Mouse (Mus musculus): ENCODE measurements around the gene Gm49337. TPM values are rescaled to one million over a fixed set of nuclear protein-coding genes. Genes with fewer than 3 reads are reported as not detected.
"Not testable (repeated sequence)": the region's sequence is repeated elsewhere in the genome, so short reads cannot be mapped to it uniquely, and the experiment has no call there.

Gene Gm49337
- polyA plus RNA-seq, 1 experiment from 2014 or later, result not detected

GRCm38 (mm10) chr4:116217046-116217445 lies 43.9 kb downstream of the Gm49337 start:
- H3K27me3 ChIP-seq, result no peaks in the 10 kb centered on the region
- H3K9me3 ChIP-seq, result no peaks in the 10 kb centered on the region
- 48% methylated on average over 2 of the region's 2 CpGs for WGBS
- H3K4me1 ChIP-seq (replicated peaks), result no peaks in the 10 kb centered on the region; the same call in 1 of the 2 replicates
- H3K36me3 ChIP-seq, result no peaks in the 10 kb centered on the region
- H3K4me2 ChIP-seq, result no peak overlapping the region
- H3K4me3 ChIP-seq (replicated peaks), result no peak overlapping the region
- no peak overlapping the region for H3K9ac ChIP-seq (replicated peaks)
- H3K27ac ChIP-seq, result no peak overlapping the region
- no peak for ATAC-seq (ENCODE audit: insufficient number of reproducible peaks, insufficient read depth, low FRiP score, low TSS enrichment, low read depth)

- 73% methylated on average over 1 of the region's 1 CpGs for WGBS
- H3K27ac ChIP-seq; H3K4me3 ChIP-seq (replicated peaks); H3K9me3 ChIP-seq; H3K27me3 ChIP-seq; ATAC-seq (ENCODE audit: insufficient number of reproducible peaks, insufficient read depth, low FRiP score, low TSS enrichment, low read depth); H3K9ac ChIP-seq (replicated peaks); H3K36me3 ChIP-seq; H3K4me1 ChIP-seq (replicated peaks); H3K4me2 ChIP-seq: not testable (repeated sequence)
Measured at GRCm38 (mm10) chr4:116217661-116218060, 44.5 kb downstream of the Gm49337 start.

- Histone ChIP-seq H3K4me1 (replicated peaks) (peaks cover 4% of the 10 kb centered on the region), H3K4me3 (replicated peaks) (no peak overlapping the region), H3K9me3 (no peaks in the 10 kb centered on the region), H3K9ac (replicated peaks) (no peak overlapping the region), H3K4me2 (no peak overlapping the region), H3K36me3 (no peaks in the 10 kb centered on the region), H3K27ac (no peak overlapping the region), H3K27me3 (no peaks in the 10 kb centered on the region)
- WGBS, result 92% methylated on average over 1 of the region's 1 CpGs
- ATAC-seq (ENCODE audit: insufficient number of reproducible peaks, insufficient read depth, low FRiP score, low TSS enrichment, low read depth), result no peak
Measured at GRCm38 (mm10) chr4:116219056-116219455, 45.9 kb downstream of the Gm49337 start.

GRCm38 (mm10) chr4:116220071-116220650 lies 47.0 kb downstream of the Gm49337 start:
- Histone ChIP-seq H3K9me3 (no peaks in the 10 kb centered on the region), H3K27me3 (no peaks in the 10 kb centered on the region), H3K9ac (replicated peaks) (peak overlapping the region; percentile 95), H3K27ac (peak overlapping the region; percentile 100), H3K4me1 (replicated peaks) (peaks cover 4% of the 10 kb centered on the region), H3K4me2 (peak overlapping the region; percentile 73), H3K36me3 (no peaks in the 10 kb centered on the region), H3K4me3 (replicated peaks) (peak overlapping the region; percentile 66)
- no peak for ATAC-seq (ENCODE audit: insufficient number of reproducible peaks, insufficient read depth, low FRiP score, low TSS enrichment, low read depth)
- 6% methylated on average over 6 of the region's 6 CpGs for WGBS

- peak overlapping the region; percentile 66 for H3K4me3 ChIP-seq (replicated peaks)
- H3K4me1 ChIP-seq (replicated peaks), result peaks cover 4% of the 10 kb centered on the region
- ATAC-seq (ENCODE audit: insufficient number of reproducible peaks, insufficient read depth, low FRiP score, low TSS enrichment, low read depth), result peak; percentile 47
- H3K9ac ChIP-seq (replicated peaks), result peak overlapping the region; percentile 95
- H3K27me3 ChIP-seq, result no peaks in the 10 kb centered on the region
- H3K4me2 ChIP-seq, result peak overlapping the region; percentile 73
- no peaks in the 10 kb centered on the region for H3K9me3 ChIP-seq
- peak overlapping the region; percentile 100 for H3K27ac ChIP-seq
- 0% methylated on average over 25 of the region's 26 CpGs for WGBS
- H3K36me3 ChIP-seq, result no peaks in the 10 kb centered on the region
Measured at GRCm38 (mm10) chr4:116220780-116221139, 47.6 kb downstream of the Gm49337 start.

- no peaks in the 10 kb centered on the region for H3K27me3 ChIP-seq
- no peaks in the 10 kb centered on the region for H3K36me3 ChIP-seq
- WGBS, result under 1% methylated on average over 53 of the region's 53 CpGs
- H3K9me3 ChIP-seq, result no peaks in the 10 kb centered on the region
- peak within 1 kb of the TSS; percentile 73 for H3K4me2 ChIP-seq
- peaks cover 4% of the 10 kb centered on the region for H3K4me1 ChIP-seq (replicated peaks)
- H3K27ac ChIP-seq, result peak within 1 kb of the TSS; percentile 100
- ATAC-seq (ENCODE audit: insufficient number of reproducible peaks, insufficient read depth, low FRiP score, low TSS enrichment, low read depth), result peak; percentile 99
- peak within 1 kb of the TSS; percentile 66 for H3K4me3 ChIP-seq (replicated peaks)
- peak within 1 kb of the TSS; percentile 95 for H3K9ac ChIP-seq (replicated peaks)
Measured at GRCm38 (mm10) chr4:116221140-116221851, 48.1 kb downstream of the Gm49337 start, which contains the start of gene Pik3r3. Pik3r3 (plus strand) TSS chr4:116221618.

GRCm38 (mm10) chr4:116221996-116222842 lies 49.0 kb downstream of the Gm49337 start:
- no peaks in the 10 kb centered on the region for H3K27me3 ChIP-seq
- under 1% methylated on average over 23 of the region's 23 CpGs for WGBS
- no peaks in the 10 kb centered on the region for H3K36me3 ChIP-seq

GRCm38 (mm10) chr4:116222843-116223119 lies 49.6 kb downstream of the Gm49337 start:
- Histone ChIP-seq H3K36me3 (no peaks in the 10 kb centered on the region), H3K9ac (replicated peaks) (peak overlapping the region; percentile 95), H3K27me3 (no peaks in the 10 kb centered on the region), H3K4me3 (replicated peaks) (peak overlapping the region; percentile 66), H3K9me3 (no peaks in the 10 kb centered on the region), H3K4me1 (replicated peaks) (peaks cover 4% of the 10 kb centered on the region), H3K4me2 (peak overlapping the region; percentile 73), H3K27ac (peak overlapping the region; percentile 100; the same call in 1 of the 2 replicates)
- no peak for ATAC-seq (ENCODE audit: insufficient number of reproducible peaks, insufficient read depth, low FRiP score, low TSS enrichment, low read depth)
- 4% methylated on average over 6 of the region's 6 CpGs for WGBS

More at GRCm38 (mm10) chr4:116221996-116222842, 49.0 kb downstream of the Gm49337 start:
- Histone ChIP-seq H3K27ac (peak overlapping the region; percentile 100), H3K9ac (replicated peaks) (peak overlapping the region; percentile 95), H3K4me2 (peak overlapping the region; percentile 73), H3K4me1 (replicated peaks) (peaks cover 4% of the 10 kb centered on the region), H3K9me3 (no peaks in the 10 kb centered on the region), H3K4me3 (replicated peaks) (peak overlapping the region; percentile 66)
- no peak for ATAC-seq (ENCODE audit: insufficient number of reproducible peaks, insufficient read depth, low FRiP score, low TSS enrichment, low read depth)

GRCm38 (mm10) chr4:116243377-116243776 lies 70.2 kb downstream of the Gm49337 start:
- peaks cover 18% of the 10 kb centered on the region; the same call in 1 of the 2 replicates for H3K36me3 ChIP-seq
- H3K4me2 ChIP-seq, result no peak overlapping the region
- no peaks in the 10 kb centered on the region for H3K4me1 ChIP-seq (replicated peaks)
- H3K9ac ChIP-seq (replicated peaks), result no peak overlapping the region
- 86% methylated on average over 3 of the region's 3 CpGs for WGBS
- ATAC-seq (ENCODE audit: insufficient number of reproducible peaks, insufficient read depth, low FRiP score, low TSS enrichment, low read depth), result no peak
- no peaks in the 10 kb centered on the region for H3K9me3 ChIP-seq
- H3K4me3 ChIP-seq (replicated peaks), result no peak overlapping the region
- H3K27me3 ChIP-seq, result no peaks in the 10 kb centered on the region
- H3K27ac ChIP-seq, result no peak overlapping the region

GRCm38 (mm10) chr4:116244240-116244639 lies 71.1 kb downstream of the Gm49337 start:
- H3K4me2 ChIP-seq, result no peak overlapping the region
- no peaks in the 10 kb centered on the region for H3K27me3 ChIP-seq
- 84% methylated on average over 2 of the region's 2 CpGs for WGBS

GRCm38 (mm10) chr4:116245926-116246325 lies 72.7 kb downstream of the Gm49337 start:
- not testable (repeated sequence) for H3K4me3 ChIP-seq (replicated peaks); H3K9me3 ChIP-seq; H3K27ac ChIP-seq; H3K9ac ChIP-seq (replicated peaks); H3K4me1 ChIP-seq (replicated peaks); ATAC-seq (ENCODE audit: insufficient number of reproducible peaks, insufficient read depth, low FRiP score, low TSS enrichment, low read depth); H3K36me3 ChIP-seq; H3K4me2 ChIP-seq; H3K27me3 ChIP-seq
- 40% methylated on average over 3 of the region's 3 CpGs for WGBS

More at GRCm38 (mm10) chr4:116244240-116244639, 71.1 kb downstream of the Gm49337 start:
- H3K4me1 ChIP-seq (replicated peaks), result no peaks in the 10 kb centered on the region
- H3K9me3 ChIP-seq, result no peaks in the 10 kb centered on the region
- ATAC-seq (ENCODE audit: insufficient number of reproducible peaks, insufficient read depth, low FRiP score, low TSS enrichment, low read depth), result no peak
- no peak overlapping the region for H3K9ac ChIP-seq (replicated peaks)
- H3K27ac ChIP-seq, result no peak overlapping the region
- no peak overlapping the region for H3K4me3 ChIP-seq (replicated peaks)
- H3K36me3 ChIP-seq, result peaks cover 16% of the 10 kb centered on the region; the same call in 1 of the 2 replicates
